Mouse (Mus musculus): ENCODE measurements around the gene Rrad. TPM values are rescaled to one million over a fixed set of nuclear protein-coding genes. Genes with fewer than 3 reads are reported as not detected.
"Not testable (repeated sequence)": the region's sequence is repeated elsewhere in the genome, so short reads cannot be mapped to it uniquely, and the experiment has no call there.

Rrad gene
- 0.90 and 1.3 TPM in 2 replicates for polyA plus RNA-seq (2014; fragmentation: Nextera tagmentation; extraction: Ambion mirVana)

- H3K9me3 ChIP-seq (ENCODE audit: control insufficient read depth, low read length), result no peaks in the 10 kb centered on the region
Measured at GRCm38 (mm10) chr8:104630981-104631663, at the start of gene Rrad. TSS of gene Rrad (minus strand) at chr8:104631327.

GRCm38 (mm10) chr8:104655614-104656013, 24.5 kb upstream of the Rrad start:
- no peak overlapping the region for H3K4me2 ChIP-seq (ENCODE audit: low read depth, low read length, severe bottlenecking)
- ATAC-seq (replicated peaks; ENCODE audit: low FRiP score), result no peak
- no peak for DNase-seq (ENCODE audit: low spot score)
- H3K27ac ChIP-seq (ENCODE audit: low read depth, low read length), result no peak overlapping the region
- H3K9me3 ChIP-seq (ENCODE audit: control insufficient read depth, low read length), result no peaks in the 10 kb centered on the region
- H3K36me3 ChIP-seq (ENCODE audit: control insufficient read depth, insufficient read depth, low read length), result no peaks in the 10 kb centered on the region
- H3K4me3 ChIP-seq (ENCODE audit: low read depth, low read length), result no peak overlapping the region
- H3K9ac ChIP-seq (ENCODE audit: low read length), result no peak overlapping the region
- WGBS, result 76% methylated on average over 4 of the region's 4 CpGs
- H3K4me1 ChIP-seq (replicated peaks; ENCODE audit: control insufficient read depth, insufficient read depth, low read length), result no peaks in the 10 kb centered on the region
- H3K27me3 ChIP-seq (ENCODE audit: control insufficient read depth, insufficient read depth, low read length), result no peaks in the 10 kb centered on the region

More at GRCm38 (mm10) chr8:104630981-104631663, at the start of gene Rrad:
- Histone ChIP-seq H3K4me2 (ENCODE audit: low read depth, low read length, severe bottlenecking) (peak within 1 kb of the TSS; percentile 59), H3K36me3 (ENCODE audit: control insufficient read depth, insufficient read depth, low read length) (no peaks in the 10 kb centered on the region), H3K27me3 (ENCODE audit: control insufficient read depth, insufficient read depth, low read length) (peaks cover 13% of the 10 kb centered on the region), H3K9ac (ENCODE audit: low read length) (peak within 1 kb of the TSS; percentile 35), H3K4me3 (ENCODE audit: low read depth, low read length) (peak within 1 kb of the TSS; percentile 33), H3K4me1 (replicated peaks; ENCODE audit: control insufficient read depth, insufficient read depth, low read length) (peaks cover 4% of the 10 kb centered on the region), H3K27ac (ENCODE audit: low read depth, low read length) (no peak within 1 kb of the TSS)
- peak; percentile 71 for DNase-seq (ENCODE audit: low spot score)
- WGBS, result under 1% methylated on average over 27 of the region's 28 CpGs
- ATAC-seq (replicated peaks; ENCODE audit: low FRiP score), result peak; percentile 69

- ATAC-seq (replicated peaks; ENCODE audit: low FRiP score) (peak; percentile 76), DNase-seq (ENCODE audit: low spot score) (peak; percentile 75)
- Histone ChIP-seq H3K4me1 (replicated peaks; ENCODE audit: control insufficient read depth, insufficient read depth, low read length) (no peaks in the 10 kb centered on the region), H3K36me3 (ENCODE audit: control insufficient read depth, insufficient read depth, low read length) (no peaks in the 10 kb centered on the region), H3K9ac (ENCODE audit: low read length) (no peak overlapping the region), H3K4me3 (ENCODE audit: low read depth, low read length) (no peak overlapping the region), H3K4me2 (ENCODE audit: low read depth, low read length, severe bottlenecking) (no peak overlapping the region), H3K9me3 (ENCODE audit: control insufficient read depth, low read length) (no peaks in the 10 kb centered on the region), H3K27ac (ENCODE audit: low read depth, low read length) (no peak overlapping the region), H3K27me3 (ENCODE audit: control insufficient read depth, insufficient read depth, low read length) (no peaks in the 10 kb centered on the region)
- 6% methylated on average over 3 of the region's 3 CpGs for WGBS
Measured at GRCm38 (mm10) chr8:104654984-104655383, 23.9 kb upstream of the Rrad start.

- not testable (repeated sequence) for DNase-seq (ENCODE audit: low spot score); ATAC-seq (replicated peaks; ENCODE audit: low FRiP score); H3K4me3 ChIP-seq (ENCODE audit: low read depth, low read length); H3K9me3 ChIP-seq (ENCODE audit: control insufficient read depth, low read length); H3K27me3 ChIP-seq (ENCODE audit: control insufficient read depth, insufficient read depth, low read length); H3K27ac ChIP-seq (ENCODE audit: low read depth, low read length); H3K4me2 ChIP-seq (ENCODE audit: low read depth, low read length, severe bottlenecking); H3K9ac ChIP-seq (ENCODE audit: low read length); H3K36me3 ChIP-seq (ENCODE audit: control insufficient read depth, insufficient read depth, low read length)
- H3K4me1 ChIP-seq (replicated peaks; ENCODE audit: control insufficient read depth, insufficient read depth, low read length), result peaks cover 12% of the 10 kb centered on the region; the same call in 1 of the 2 replicates
- 71% methylated on average over 3 of the region's 3 CpGs for WGBS
Measured at GRCm38 (mm10) chr8:104644187-104644586, 13.1 kb upstream of the Rrad start.

GRCm38 (mm10) chr8:104642324-104642654, 11.2 kb upstream of the Rrad start:
- 78% methylated on average over 6 of the region's 6 CpGs for WGBS
- DNase-seq (ENCODE audit: low spot score), result no peak
- Histone ChIP-seq H3K4me1 (replicated peaks; ENCODE audit: control insufficient read depth, insufficient read depth, low read length) (peaks cover 12% of the 10 kb centered on the region; the same call in 1 of the 2 replicates), H3K27me3 (ENCODE audit: control insufficient read depth, insufficient read depth, low read length) (no peaks in the 10 kb centered on the region), H3K4me2 (ENCODE audit: low read depth, low read length, severe bottlenecking) (peak overlapping the region; percentile 64), H3K36me3 (ENCODE audit: control insufficient read depth, insufficient read depth, low read length) (no peaks in the 10 kb centered on the region; the same call in 1 of the 2 replicates), H3K9me3 (ENCODE audit: control insufficient read depth, low read length) (no peaks in the 10 kb centered on the region), H3K9ac (ENCODE audit: low read length) (peak overlapping the region; percentile 80), H3K4me3 (ENCODE audit: low read depth, low read length) (peak overlapping the region; percentile 87), H3K27ac (ENCODE audit: low read depth, low read length) (no peak overlapping the region)
- ATAC-seq (replicated peaks; ENCODE audit: low FRiP score), result peak; percentile 47

GRCm38 (mm10) chr8:104641426-104642323, 10.5 kb upstream of the Rrad start, which contains the start of gene Ciao2b:
TSS of gene Ciao2b (minus strand) at chr8:104641965.
- Histone ChIP-seq H3K4me3 (ENCODE audit: low read depth, low read length) (peak within 1 kb of the TSS; percentile 87), H3K36me3 (ENCODE audit: control insufficient read depth, insufficient read depth, low read length) (no peaks in the 10 kb centered on the region; the same call in 1 of the 2 replicates), H3K27me3 (ENCODE audit: control insufficient read depth, insufficient read depth, low read length) (no peaks in the 10 kb centered on the region), H3K27ac (ENCODE audit: low read depth, low read length) (0 out of 2 replicates have a peak within 1 kb of the TSS, but pooled peaks have one; percentile 15), H3K9ac (ENCODE audit: low read length) (peak within 1 kb of the TSS; percentile 80), H3K9me3 (ENCODE audit: control insufficient read depth, low read length) (no peaks in the 10 kb centered on the region), H3K4me1 (replicated peaks; ENCODE audit: control insufficient read depth, insufficient read depth, low read length) (peaks cover 12% of the 10 kb centered on the region; the same call in 1 of the 2 replicates), H3K4me2 (ENCODE audit: low read depth, low read length, severe bottlenecking) (peak within 1 kb of the TSS; percentile 64)
- under 1% methylated on average over 66 of the region's 66 CpGs for WGBS
- DNase-seq (ENCODE audit: low spot score) (peak; percentile 90), ATAC-seq (replicated peaks; ENCODE audit: low FRiP score) (peak; percentile 95)

- H3K4me3 ChIP-seq (ENCODE audit: low read depth, low read length), result peak overlapping the region; percentile 87
- peak overlapping the region; percentile 80 for H3K9ac ChIP-seq (ENCODE audit: low read length)
- H3K27ac ChIP-seq (ENCODE audit: low read depth, low read length), result no peak overlapping the region
- H3K4me2 ChIP-seq (ENCODE audit: low read depth, low read length, severe bottlenecking), result peak overlapping the region; percentile 64
- H3K27me3 ChIP-seq (ENCODE audit: control insufficient read depth, insufficient read depth, low read length), result no peaks in the 10 kb centered on the region
- peaks cover 12% of the 10 kb centered on the region; the same call in 1 of the 2 replicates for H3K4me1 ChIP-seq (replicated peaks; ENCODE audit: control insufficient read depth, insufficient read depth, low read length)
- ATAC-seq (replicated peaks; ENCODE audit: low FRiP score) (no peak), DNase-seq (ENCODE audit: low spot score) (no peak)
- H3K9me3 ChIP-seq (ENCODE audit: control insufficient read depth, low read length), result no peaks in the 10 kb centered on the region
- 13% methylated on average over 25 of the region's 25 CpGs for WGBS
- H3K36me3 ChIP-seq (ENCODE audit: control insufficient read depth, insufficient read depth, low read length), result no peaks in the 10 kb centered on the region; the same call in 1 of the 2 replicates
Measured at GRCm38 (mm10) chr8:104640831-104641370, 9.8 kb upstream of the Rrad start.

- no peak for DNase-seq (ENCODE audit: low spot score)
Measured at GRCm38 (mm10) chr8:104640241-104640640, 9.1 kb upstream of the Rrad start.

More at GRCm38 (mm10) chr8:104640241-104640640, 9.1 kb upstream of the Rrad start:
- peaks cover 12% of the 10 kb centered on the region; the same call in 1 of the 2 replicates for H3K4me1 ChIP-seq (replicated peaks; ENCODE audit: control insufficient read depth, insufficient read depth, low read length)
- peak overlapping the region; percentile 87; the same call in 1 of the 2 replicates for H3K4me3 ChIP-seq (ENCODE audit: low read depth, low read length)
- peak overlapping the region; percentile 80 for H3K9ac ChIP-seq (ENCODE audit: low read length)
- no peaks in the 10 kb centered on the region; the same call in 1 of the 2 replicates for H3K36me3 ChIP-seq (ENCODE audit: control insufficient read depth, insufficient read depth, low read length)
- no peaks in the 10 kb centered on the region for H3K27me3 ChIP-seq (ENCODE audit: control insufficient read depth, insufficient read depth, low read length)
- WGBS, result 87% methylated on average over 7 of the region's 7 CpGs
- H3K9me3 ChIP-seq (ENCODE audit: control insufficient read depth, low read length), result no peaks in the 10 kb centered on the region
- H3K4me2 ChIP-seq (ENCODE audit: low read depth, low read length, severe bottlenecking), result peak overlapping the region; percentile 64
- no peak overlapping the region for H3K27ac ChIP-seq (ENCODE audit: low read depth, low read length)
- no peak for ATAC-seq (replicated peaks; ENCODE audit: low FRiP score)

Data from forebrain, embryonic 11.5 days (tissue).